Mouse (Mus musculus) fat pad, adult 2 months (tissue): ENCODE measurements around the gene Plekha6.

Experiments
- DNase-seq: peaks from one replicate; pipeline ENCODE4 v3.0.0-alpha.2; 2011; ENCODE audit warnings: low read depth, low spot score; ENCODE audit errors: extremely low read depth

Plekha6 gene

GRCm38 (mm10) chr1:133347693-133348520, 183.9 kb downstream of the Plekha6 start:
- no peak for DNase-seq

GRCm38 (mm10) chr1:133350210-133350609, 186.2 kb downstream of the Plekha6 start, which contains the start of gene Ren1:
Gene Ren1 (plus strand): TSS chr1:133350510.
- no peak for DNase-seq

- no peak for DNase-seq
Observed at GRCm38 (mm10) chr1:133351762-133352161, 187.8 kb downstream of the Plekha6 start.
